Mouse (Mus musculus): ENCODE measurements around the gene Hoxd11. TPM values are rescaled to one million over a fixed set of nuclear protein-coding genes. Genes with fewer than 3 reads are reported as not detected.

Hoxd11 gene
- polyA plus RNA-seq (2017; shearing (Covaris generic)), result not detected

DNA sequence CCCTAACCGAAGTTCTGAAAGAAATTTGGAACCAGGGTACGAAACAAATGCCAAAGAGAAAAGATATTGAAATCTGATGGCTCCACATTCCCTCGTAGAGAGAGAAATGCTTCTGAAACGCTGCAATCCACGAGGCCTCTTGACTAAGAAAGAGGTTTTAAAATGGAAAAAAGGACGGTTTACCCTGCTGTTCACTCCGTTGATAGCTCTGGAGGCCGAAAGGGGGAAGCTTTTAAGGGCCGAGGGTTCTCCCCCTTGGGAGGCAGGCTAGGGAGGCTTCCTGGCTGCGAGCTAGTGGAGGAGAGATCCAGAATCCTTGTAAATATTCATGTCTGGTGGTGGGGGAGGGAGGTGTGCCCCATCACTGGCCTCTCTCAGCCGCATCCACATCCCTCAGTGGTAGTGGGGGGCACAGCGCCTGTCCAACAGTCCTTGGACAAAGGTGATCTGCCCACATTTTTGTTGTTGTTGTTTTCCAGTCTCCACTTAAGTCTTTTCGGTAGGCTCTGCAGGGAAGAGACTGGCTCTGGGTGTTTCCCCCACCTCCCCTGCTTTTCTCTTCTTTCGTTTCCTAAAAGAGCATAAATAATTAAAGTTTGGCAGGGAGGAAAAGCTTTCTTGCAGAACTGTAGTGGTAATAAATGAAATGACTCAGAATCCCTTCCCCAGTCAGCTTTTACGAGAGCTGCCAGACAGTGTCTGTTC lies at the start of gene Hoxd11:
Gene Hoxd11, plus strand, starts transcription at position 667 of the 705 bp plus-strand sequence.

DNA sequence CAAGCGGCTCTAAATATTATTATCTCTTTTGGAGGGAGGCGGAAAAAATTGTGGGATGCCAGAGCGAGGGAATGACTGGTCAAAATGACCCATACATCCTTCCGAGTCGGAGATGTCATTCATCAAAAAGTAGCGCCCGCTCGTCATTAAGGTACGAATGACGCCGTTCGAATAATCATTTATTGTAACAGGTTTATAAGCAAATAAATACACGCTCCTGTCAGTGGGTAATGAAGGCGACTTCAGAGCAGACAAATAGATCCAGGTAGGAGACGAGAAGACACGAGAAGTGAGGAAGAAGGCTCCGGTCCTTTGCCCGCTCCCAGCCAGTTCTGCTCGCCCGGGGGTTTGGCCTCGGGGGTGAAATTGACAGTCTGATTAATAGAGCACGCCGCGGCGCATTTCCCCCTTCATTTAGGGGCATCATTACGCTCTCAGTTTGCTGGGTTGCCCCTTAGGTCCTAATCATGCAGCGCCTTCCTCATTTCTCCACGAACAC lies 19.8 kb upstream of the Hoxd11 start, which contains the start of gene Evx2:
Gene Evx2, minus strand, starts transcription at position 51 of the 499 bp plus-strand sequence.

DNA sequence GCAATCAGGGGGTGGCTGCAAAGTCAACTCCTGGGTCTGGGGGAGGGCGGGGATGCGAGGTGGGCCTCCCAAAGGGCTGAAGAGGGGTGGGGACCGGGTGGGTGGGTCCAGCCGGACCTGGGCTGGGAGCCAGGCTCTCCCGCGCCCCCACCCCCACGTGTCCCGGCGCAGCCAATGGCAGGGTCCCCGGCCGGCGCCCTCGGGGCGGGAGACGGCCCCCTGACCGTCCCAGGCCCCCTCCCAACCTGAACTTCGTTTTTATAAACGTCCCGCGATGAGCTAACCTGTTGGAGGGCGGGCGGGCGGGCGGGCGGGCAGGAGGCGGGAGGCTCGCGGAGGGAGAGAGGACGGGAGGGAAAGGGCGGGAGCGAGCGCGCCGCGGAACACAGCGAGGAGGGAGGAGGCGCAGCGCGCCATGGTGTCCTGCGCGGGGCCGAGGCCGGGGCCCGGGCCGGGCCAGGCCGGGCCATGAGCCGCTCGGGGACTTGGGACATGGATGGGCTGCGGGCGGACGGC lies 11.5 kb upstream of the Hoxd11 start, which contains the start of gene Hoxd13:
Gene Hoxd13, plus strand, starts transcription at position 469 of the 516 bp plus-strand sequence.

DNA sequence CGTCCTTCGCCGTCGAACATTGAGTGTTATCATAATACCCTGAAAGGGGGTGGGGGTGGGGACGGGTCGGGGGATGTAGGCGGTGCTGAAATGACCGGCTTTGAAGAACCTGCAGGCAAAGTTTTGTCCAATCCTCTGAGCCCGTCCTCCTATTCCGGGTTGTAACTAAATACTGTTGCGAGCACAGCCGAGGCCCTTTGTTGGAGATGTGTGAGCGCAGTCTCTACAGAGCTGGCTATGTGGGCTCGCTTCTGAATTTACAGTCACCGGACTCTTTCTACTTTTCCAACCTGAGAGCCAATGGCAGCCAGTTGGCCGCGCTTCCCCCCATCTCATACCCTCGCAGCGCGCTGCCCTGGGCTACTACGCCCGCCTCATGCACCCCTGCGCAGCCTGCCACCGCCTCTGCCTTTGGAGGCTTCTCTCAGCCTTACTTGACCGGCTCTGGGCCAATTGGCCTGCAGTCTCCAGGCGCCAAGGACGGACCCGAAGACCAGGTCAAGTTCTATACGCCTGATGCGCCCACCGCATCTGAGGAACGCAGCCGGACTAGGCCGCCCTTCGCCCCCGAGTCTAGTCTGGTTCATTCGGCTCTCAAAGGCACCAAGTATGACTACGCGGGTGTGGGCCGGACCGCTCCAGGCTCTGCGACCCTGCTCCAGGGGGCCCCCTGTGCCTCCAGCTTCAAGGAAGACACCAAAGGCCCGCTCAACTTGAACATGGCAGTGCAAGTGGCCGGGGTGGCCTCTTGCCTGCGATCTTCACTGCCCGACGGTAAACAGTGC lies 4.3 kb upstream of the Hoxd11 start, which contains the start of gene Hoxd12:
Gene Hoxd12, plus strand, starts transcription at position 133 of the 785 bp plus-strand sequence.

DNA sequence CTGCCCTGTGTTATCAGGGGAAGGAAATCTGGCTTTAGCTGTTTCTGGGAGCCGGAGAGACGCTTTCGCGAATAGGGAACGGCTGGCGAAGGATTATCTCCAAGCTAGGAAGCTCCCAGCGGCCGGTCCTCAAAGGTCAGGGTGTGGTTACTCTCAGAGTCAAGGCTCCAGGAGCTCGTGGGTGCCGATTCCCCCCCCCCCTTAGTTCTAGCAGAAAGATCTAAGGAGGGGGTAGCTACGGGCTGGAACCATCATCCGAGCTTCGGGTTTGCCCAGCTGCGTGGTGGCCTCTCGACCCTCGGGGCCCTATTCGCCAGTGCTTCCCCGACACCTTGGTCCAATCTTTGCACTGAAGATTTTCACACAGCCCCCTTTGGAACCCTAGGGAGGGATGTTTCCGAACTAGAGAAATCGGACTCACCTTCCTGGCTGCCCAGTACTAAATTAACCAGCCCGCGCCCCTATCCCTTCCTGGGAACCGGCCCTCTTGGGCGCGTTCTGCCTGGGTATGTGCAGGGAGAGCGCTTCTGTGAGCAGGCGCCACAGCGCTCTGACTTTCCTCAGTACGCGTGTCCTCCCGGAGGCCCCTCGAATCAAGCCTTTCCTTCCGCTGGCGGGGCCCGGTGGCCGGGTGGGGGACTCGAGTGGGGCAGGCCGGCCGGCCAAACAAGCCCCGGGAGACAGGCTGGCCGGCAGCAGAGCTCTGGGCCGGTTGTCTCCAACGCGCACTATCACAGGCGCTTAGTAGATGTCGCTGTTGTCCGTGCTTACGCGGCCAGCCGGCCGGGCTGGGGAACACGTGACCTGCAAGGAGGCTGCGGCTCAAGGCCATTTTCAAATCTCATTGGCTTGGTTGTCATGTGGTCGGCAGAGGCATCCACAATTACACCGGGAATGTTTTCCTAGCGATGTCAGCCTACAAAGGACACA lies 11.9 kb downstream of the Hoxd11 start, which contains the start of gene Hoxd10:
Gene Hoxd10, plus strand, starts transcription at position 903 of the 930 bp plus-strand sequence.

DNA sequence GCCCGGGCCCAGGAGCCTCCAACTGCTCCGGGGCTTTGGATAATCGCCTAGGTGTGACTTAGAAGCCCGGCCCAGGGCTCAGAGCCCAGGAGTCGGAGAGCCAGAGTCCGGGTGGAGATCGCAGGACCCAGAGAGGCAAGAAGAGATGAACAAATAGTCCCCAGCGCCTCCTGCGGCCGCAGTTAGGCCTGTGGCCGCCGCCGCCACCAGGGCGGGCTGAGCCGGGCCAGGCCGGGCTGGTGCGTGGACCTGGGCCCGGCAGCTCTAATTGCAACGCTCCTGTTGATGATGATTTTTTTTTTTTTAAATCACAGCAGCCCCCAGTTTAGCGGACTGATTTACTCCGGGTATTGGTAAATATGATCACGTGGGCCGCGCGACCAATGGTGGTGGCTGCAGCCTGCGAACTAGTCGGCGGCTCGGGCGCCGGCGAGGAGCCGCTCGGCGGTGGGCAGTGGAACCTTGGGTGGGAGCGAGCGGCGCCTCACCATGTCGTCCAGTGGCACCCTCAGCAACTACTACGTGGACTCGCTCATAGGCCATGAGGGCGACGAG lies 18.3 kb downstream of the Hoxd11 start, which contains the start of gene Hoxd9:
Gene Hoxd9, plus strand, starts transcription at position 161 of the 555 bp plus-strand sequence.

DNA sequence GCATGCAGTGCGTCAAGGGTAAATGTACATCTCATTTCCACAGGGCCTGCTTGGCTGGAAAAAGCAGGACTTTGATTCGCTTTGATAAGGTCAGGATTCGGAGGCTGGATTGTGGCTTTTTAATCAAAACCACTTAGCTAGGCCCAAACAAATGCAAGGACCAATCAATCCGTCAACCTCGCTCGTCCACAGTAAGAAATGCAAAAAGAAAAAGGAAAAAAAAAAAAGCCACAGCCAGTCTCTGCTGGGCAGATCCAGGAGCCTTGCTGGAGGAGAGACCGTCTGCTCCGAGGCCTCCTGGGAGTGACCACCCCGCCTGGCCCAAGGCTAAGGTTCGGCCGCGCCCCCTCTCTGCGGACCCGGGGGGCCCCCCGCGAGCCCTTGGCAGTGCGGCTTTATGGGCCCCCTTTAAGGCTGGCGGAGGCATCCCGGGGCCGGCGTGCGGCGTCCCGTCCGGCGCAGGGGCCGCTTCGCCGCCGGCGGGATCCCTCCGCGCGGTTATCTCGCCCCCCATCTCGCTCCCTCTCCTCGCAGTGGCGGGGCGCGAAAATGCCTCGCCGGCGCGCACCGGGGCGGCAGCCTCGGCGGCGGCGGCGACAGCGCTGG lies 25.1 kb downstream of the Hoxd11 start, which contains the start of gene Hoxd8:
Gene Hoxd8, plus strand, starts transcription at position 223 of the 606 bp plus-strand sequence.

DNA sequence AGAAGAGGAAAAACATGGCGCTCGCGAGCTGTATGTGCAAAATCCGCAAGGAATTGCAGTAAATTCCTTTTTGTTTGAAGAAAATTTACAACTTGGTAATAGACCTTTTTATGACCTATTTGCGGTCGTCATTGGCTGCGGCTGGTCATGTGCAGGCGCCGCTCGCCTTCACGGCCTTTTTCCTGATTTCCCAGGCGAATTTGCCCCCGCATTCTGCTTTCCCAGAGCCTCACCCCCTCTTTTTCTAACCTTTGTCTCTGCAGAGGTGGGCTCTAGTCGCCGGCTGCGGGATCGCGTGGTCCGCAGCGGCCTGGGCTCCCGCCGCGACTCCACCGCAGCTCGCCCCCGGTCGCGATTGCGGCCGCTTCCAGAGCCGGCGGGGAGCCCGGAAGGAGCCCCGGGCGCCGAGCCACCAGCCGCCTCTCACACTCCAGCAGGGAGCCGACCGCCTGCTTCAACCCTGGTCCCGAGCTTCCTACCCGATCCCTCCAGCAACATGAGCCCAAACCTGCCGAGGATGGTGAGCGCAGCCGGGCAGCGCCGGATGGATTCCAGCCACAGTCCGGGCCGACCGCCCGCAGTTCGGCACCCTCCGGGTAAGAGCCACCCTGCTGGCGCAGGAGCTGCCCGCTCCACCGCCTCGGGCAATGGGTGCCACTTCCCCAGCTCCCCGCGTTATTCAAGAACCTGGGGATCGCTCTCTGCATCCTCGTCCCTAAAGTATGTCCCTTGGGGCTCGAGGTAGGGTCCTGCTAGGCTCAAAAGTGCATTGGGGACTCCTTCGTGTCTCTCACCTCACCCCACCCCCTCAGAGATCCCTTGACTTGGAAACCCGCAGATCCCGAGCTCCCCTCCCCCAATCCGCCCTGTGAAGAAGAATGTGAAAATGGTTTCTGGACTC lies 32.6 kb downstream of the Hoxd11 start, which contains the start of the genes Hoxd3 and Hoxd4:
Gene Hoxd3, plus strand, starts transcription at position 207 of the 901 bp plus-strand sequence.
Gene Hoxd4, plus strand, starts transcription at position 209 of the 901 bp plus-strand sequence.

DNA sequence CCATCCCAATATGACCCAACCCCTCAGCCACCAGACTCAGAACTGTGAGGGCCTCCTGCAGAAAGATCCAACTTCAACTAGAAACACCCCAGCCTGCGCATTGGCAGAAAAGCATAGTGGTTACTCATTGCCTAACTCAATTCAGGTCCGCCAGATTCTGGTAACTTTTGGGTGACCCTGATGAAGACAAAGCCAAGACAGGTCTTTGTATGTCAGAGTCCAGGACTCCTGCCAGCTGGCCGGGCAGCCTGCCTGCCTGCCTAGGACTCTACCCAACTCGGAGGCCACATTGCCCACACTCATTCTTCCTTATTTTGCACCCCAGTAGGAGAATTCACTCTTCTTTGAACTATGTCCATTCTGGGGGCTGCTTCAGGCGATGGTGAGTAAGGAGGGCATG lies 47.2 kb downstream of the Hoxd11 start, which contains the start of gene Gm28230:
Gene Gm28230, plus strand, starts transcription at position 178 of the 400 bp plus-strand sequence.

Other genes with a start within 250 kb of the Hoxd11 start
- 24.1 TPM for gene Lnpk, start 100.1 kb upstream of the Hoxd11 start, polyA plus RNA-seq (2017; shearing (Covaris generic))
- gene Evx2, start 20.0 kb upstream of the Hoxd11 start, polyA plus RNA-seq (2017; shearing (Covaris generic)), result not detected
- gene Hoxd13, start 11.2 kb upstream of the Hoxd11 start, polyA plus RNA-seq (2017; shearing (Covaris generic)), result not detected
- gene Hoxd12, start 4.5 kb upstream of the Hoxd11 start, polyA plus RNA-seq (2017; shearing (Covaris generic)), result not detected
- gene Hoxd10, start 12.4 kb downstream of the Hoxd11 start, polyA plus RNA-seq (2017; shearing (Covaris generic)), result not detected
- gene Hoxd9, start 18.2 kb downstream of the Hoxd11 start, polyA plus RNA-seq (2017; shearing (Covaris generic)), result not detected
- gene Hoxd8, start 25.1 kb downstream of the Hoxd11 start, polyA plus RNA-seq (2017; shearing (Covaris generic)), result 0.22 TPM
- not detected for gene Hoxd3, start 32.4 kb downstream of the Hoxd11 start, polyA plus RNA-seq (2017; shearing (Covaris generic))
- gene Hoxd4, start 32.4 kb downstream of the Hoxd11 start, polyA plus RNA-seq (2017; shearing (Covaris generic)), result 0.27 TPM
- gene Gm28230, start 47.2 kb downstream of the Hoxd11 start, polyA plus RNA-seq (2017; shearing (Covaris generic)), result not detected
- gene Hoxd1, start 83.4 kb downstream of the Hoxd11 start, polyA plus RNA-seq (2017; shearing (Covaris generic)), result 0.34 TPM
- 29.4 TPM for gene Mtx2, start 146.2 kb downstream of the Hoxd11 start, polyA plus RNA-seq (2017; shearing (Covaris generic))

Data from effector memory CD4-positive, alpha-beta T cell, adult 7 months (primary cell).